Mouse (Mus musculus) T-helper 1 cell (primary cell): ENCODE measurements around the gene Drd5.

Experiments used
- in situ Hi-C: fragments of 300-600 bp; cut with MboI, MseI; formaldehyde crosslinking; loops from one replicate; pipeline ENCODE4 v1.15.1; 2025; ENCODE audit warnings: high pct_unique_total_duplicates

The Drd5 gene

GRCm38 (mm10) chr5:38350351-38350929 is 31.3 kb downstream of the Drd5 start:
- in situ Hi-C loops = no loop called here

- in situ Hi-C loops = no loop called here
These were observed 37.8 kb downstream of the Drd5 start for GRCm38 (mm10) chr5:38356927-38357326.

- in situ Hi-C loops = no loop called here
These were observed 40.5 kb downstream of the Drd5 start for GRCm38 (mm10) chr5:38359716-38360115.

- in situ Hi-C loops = no loop called here
These were observed 45.2 kb downstream of the Drd5 start for GRCm38 (mm10) chr5:38364396-38364795.

- in situ Hi-C loops = no loop called here
These were observed 46.4 kb downstream of the Drd5 start for GRCm38 (mm10) chr5:38365521-38365920.

- in situ Hi-C loops = no loop called here
These were observed 47.7 kb downstream of the Drd5 start for GRCm38 (mm10) chr5:38366650-38367470.

GRCm38 (mm10) chr5:38371308-38371707 is 52.1 kb downstream of the Drd5 start:
- in situ Hi-C loops = no loop called here
